Mouse (Mus musculus): ENCODE data around the gene Kcnj3.
"Not testable (repeated sequence)": the region's sequence is repeated elsewhere in the genome, so short reads cannot be mapped to it uniquely, and the experiment has no call there.

Gene Kcnj3

DNA sequence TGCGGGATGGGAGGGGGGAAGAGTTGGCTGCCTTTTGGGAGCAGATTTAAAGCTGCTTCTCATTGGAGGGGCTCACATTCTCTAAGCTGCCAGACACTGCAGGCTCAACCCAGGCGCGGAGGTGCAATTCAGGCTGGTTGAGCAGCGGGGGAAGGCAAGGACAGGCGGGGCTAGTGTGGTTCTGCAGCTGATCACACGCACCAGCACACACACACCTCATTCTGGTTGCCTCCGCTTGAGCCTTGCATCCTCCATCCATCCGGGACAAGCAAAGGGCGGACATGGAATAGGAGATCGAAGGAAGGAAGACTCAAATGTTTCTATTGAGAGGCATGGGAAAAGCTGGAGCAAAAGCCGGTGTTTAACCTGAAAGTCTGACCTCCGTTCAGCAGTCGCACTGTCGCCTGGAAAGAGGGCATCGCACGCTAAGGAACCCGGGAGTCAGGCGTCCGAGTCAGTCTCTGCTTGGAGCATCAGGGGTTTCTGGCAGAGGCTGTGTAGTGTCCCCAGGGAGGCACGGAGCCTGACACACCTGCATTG, at the start of gene Kcnj3:
Gene Kcnj3, plus strand, starts transcription at position 250 of the 540 bp plus-strand sequence.
- no peak for DNase-seq (ENCODE audit: low spot score in 2 of 2)

GRCm38 (mm10) chr2:55390330-55390989, 45.3 kb upstream of the Kcnj3 start:
- no peak for DNase-seq (ENCODE audit: low spot score in 2 of 2)

GRCm38 (mm10) chr2:55405307-55405706, 30.5 kb upstream of the Kcnj3 start:
- DNase-seq (ENCODE audit: low spot score in 2 of 2) = no peak

DNA sequence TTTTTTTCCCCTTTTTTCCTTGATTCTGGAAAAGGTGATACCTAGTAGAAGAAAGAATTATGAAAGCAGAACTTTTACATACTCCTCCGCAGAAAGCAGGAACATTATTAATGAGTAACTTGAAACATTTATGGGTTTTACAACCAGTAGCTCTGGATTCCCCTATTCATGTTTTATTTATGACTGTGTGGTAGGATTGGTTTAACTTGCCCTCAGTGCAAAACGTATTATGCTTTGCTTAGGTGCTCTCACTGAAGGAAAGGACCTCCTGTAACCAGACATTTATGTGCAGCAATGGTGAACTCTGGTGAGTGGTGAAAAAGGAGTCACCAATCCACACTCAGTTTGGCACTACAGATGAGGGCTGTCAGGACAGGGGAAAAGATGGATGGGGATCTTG, 8.1 kb upstream of the Kcnj3 start:
- no peak for DNase-seq (ENCODE audit: low spot score in 2 of 2)

GRCm38 (mm10) chr2:55432104-55432503, 3.7 kb upstream of the Kcnj3 start:
- DNase-seq (ENCODE audit: low spot score in 2 of 2) = no peak

DNA sequence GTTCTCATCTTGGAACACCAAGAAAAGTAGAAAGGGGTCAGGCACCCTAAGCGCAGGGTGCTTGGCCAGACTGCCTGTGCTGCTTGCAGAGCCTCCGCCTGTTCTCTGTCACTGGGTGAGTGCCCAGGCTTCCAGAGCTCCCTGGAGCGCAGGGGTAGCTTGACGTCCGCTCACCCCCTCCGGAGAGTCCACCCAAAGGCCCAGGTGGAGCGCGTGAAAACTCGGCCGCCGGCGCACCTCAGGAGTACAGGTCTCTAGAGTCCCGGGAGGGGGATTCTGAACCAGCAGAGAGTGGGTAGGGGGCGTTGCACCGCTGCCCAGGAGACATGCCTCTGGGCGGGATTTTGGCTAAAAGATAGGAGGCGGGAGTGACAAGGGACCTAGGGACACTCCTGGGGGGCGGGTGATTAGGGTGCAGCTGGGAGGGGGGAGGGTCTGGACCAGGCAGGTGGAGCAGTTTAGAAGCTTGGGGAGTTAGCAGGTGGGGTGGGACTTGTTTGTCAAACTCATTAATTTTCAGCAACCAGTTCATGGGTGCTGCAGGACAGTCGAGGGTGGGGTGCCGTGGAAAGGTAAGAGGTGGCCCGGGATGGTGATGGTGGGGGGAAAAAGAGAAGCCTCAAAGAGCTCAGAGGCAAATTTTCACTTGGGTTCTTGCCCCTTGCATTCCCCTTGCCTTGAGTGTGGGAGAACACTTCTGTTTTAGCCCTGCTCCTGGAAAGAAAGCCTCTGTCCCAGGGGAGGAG, 664 bp downstream of the Kcnj3 start:
- DNase-seq (ENCODE audit: low spot score in 2 of 2) = peak in 1 of 2 experiments; percentile 57

- peak in 1 of 2 experiments; percentile 56 for DNase-seq (ENCODE audit: low spot score in 2 of 2)
Observed at GRCm38 (mm10) chr2:55437007-55437949, 1.5 kb downstream of the Kcnj3 start.

- no peak for DNase-seq (ENCODE audit: low spot score in 2 of 2)
Observed at GRCm38 (mm10) chr2:55437977-55438376, 2.2 kb downstream of the Kcnj3 start.

- DNase-seq (ENCODE audit: low spot score in 2 of 2) = no peak
Observed at GRCm38 (mm10) chr2:55439211-55439610, 3.4 kb downstream of the Kcnj3 start.

DNA sequence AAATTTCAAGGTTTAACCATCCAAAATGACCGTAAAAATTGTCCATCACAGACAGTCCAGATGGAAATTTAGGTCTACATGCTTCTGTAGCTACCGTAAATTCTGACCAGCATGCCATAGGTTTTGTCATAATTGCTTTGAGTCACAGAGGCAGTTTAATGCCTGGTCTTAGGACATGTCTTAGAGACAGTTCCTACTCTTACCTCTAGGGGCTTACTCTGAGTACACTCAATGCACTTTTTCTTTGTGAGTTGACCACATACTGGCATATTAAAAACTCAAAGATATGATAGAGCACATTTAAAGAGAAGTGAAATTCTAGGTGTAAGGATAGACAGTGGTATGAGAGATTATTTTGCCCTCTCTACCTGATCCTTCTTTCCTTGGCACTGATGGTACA, 6.2 kb downstream of the Kcnj3 start:
- no peak for DNase-seq (ENCODE audit: low spot score in 2 of 2)

DNA sequence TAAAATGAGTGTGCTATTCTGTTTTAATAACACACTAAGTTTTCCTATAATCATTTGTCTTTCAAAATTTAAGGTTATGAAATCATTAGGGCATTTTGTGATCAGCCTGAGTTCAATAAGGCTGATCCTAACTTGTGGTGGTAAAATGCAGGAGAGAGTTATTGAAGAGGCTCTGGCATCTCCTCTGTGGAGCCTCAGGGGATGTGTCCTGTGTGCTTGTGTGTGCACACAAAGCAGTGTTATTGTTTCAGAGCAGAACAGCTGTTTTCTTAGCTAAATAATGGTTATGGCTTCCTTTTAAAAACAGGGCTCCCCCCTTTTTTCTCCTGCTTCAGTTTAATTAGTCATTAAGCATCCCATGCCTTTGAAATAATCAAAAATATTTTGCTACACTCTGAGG, 11.5 kb downstream of the Kcnj3 start:
- no peak for DNase-seq (ENCODE audit: low spot score in 2 of 2)

DNA sequence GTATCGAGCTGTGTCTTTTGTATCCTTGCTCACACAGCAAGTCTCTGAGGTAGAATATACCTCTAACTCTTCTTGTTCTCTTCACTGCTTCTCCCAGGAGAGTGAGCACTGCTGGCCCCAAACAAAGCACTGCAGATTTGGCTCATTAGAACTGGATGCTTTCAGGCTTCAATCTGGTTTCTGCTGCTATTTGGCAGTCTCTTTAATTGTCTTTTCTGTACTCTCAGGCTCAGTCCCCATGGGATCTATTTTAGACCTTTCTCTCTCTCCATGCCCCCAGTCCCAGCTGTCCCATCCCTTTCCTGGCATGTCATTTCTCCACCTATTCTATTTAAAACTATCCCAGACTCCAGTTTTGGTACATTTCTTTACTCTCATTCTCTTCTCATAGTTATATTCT, 15.0 kb downstream of the Kcnj3 start:
- no peak for DNase-seq (ENCODE audit: low spot score in 2 of 2)

GRCm38 (mm10) chr2:55459195-55459594, 23.4 kb downstream of the Kcnj3 start:
- no peak for DNase-seq (ENCODE audit: low spot score in 2 of 2)

GRCm38 (mm10) chr2:55469141-55469540, 33.4 kb downstream of the Kcnj3 start:
- DNase-seq (ENCODE audit: low spot score in 2 of 2) = no peak

DNA sequence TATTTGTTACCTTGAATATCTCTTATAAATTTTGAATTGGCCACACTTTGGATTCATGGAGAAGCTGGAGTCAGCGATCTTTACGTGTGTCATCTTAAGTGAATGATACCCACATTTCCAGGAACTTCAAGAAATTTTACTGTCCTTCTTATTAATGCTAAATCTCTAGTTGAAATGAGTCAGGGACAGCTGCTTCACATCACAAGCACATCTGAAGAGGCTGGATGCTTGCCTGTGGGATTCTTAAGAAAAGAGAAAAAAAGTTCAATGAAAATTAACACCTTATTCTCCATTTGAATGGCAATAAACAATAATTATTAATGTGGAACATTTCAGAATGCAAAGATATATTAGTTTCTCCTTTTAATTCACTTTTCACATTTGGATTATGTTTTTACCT, 34.2 kb downstream of the Kcnj3 start:
- no peak for DNase-seq (ENCODE audit: low spot score in 2 of 2)

DNA sequence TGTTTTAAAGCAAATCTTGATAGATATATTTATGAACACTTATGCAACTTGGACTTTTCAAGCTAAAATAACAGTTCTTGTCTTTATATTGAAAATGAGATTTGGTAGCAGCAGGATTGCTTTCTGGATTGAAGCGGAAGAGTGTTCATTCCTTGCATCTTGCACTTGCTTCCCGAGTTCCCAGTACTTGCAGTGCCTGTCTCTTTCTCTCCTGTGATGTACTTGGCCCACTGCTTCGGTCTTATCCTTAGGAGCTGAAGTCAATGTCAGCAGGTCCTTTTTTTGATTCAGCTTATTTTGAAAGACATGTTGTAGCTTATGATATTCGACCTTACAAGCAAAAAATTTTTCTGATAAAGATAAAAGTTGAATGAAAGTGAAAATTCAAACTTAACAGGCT, 43.7 kb downstream of the Kcnj3 start:
- no peak for DNase-seq (ENCODE audit: low spot score in 2 of 2)

GRCm38 (mm10) chr2:55479933-55480601, 44.3 kb downstream of the Kcnj3 start:
- no peak for DNase-seq (ENCODE audit: low spot score in 2 of 2)

GRCm38 (mm10) chr2:55480602-55480965, 44.8 kb downstream of the Kcnj3 start:
- DNase-seq (ENCODE audit: low spot score in 2 of 2) = no peak

DNA sequence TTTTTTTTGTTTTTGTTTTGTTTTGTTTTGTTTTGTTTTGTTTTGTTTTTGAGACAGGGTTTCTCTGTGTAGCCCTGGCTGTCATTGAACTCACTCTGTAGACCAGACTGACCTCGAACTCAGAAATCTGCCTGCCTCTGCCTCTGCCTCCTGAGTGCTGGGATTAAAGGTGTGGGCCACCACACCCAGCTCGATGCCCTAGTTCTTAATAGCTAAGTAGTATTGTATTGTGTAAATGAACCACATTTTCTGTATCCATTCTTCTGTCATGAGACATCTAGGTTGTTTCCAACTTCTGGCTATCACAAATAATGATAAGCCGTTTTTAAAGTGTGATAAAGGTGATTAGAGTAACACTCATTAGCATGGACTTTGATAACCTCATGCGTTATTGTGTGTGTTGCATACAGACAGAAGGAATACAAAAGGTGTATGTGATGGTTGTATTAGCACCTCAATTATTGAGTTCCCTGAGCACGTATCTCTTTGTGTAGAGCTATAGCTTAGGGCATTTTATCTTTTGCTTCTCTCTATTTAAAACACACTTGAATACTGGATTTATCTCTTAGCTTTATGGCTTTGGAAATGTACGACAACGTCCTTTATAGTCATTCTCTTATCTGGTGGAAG, 49.8 kb downstream of the Kcnj3 start:
- not testable (repeated sequence) for DNase-seq (ENCODE audit: low spot score in 2 of 2)

GRCm38 (mm10) chr2:55503390-55504176, 67.8 kb downstream of the Kcnj3 start:
- no peak for DNase-seq (ENCODE audit: low spot score in 2 of 2)
